Mouse (Mus musculus) erythroblast, embryonic 14.5 days (primary cell): Measurements from ENCODE around the gene Vsig10.

Experiments
- GATA1 ChIP-seq: IDR thresholded peaks from 2 replicates; pipeline ENCODE4 v1.6.1; 2012; ENCODE audit warnings: low read length, inconsistent platforms, mixed read lengths
- TAL1 ChIP-seq: IDR thresholded peaks from 3 replicates; pipeline ENCODE4 v1.6.1; 2012; ENCODE audit warnings: low read length, inconsistent platforms, mixed read lengths

DNA sequence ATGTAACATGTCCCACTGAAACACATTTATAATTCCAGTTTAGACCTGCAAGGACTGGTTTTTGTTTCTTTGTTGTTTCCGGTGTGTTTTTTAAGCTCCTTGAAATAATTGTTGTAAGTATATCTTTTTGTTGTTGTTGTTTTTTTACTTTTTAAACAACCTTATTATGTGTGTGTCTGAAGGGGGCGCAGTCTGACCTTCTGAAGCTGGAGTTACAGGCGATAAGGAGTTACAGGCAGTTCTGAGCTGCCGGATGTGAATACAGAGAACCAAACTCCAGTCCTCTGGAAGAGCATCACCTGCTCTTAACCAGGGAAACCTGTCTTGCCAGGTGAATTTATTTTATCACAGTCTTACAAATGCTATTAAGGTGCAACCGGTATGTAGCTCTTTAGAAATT, 13.1 kb upstream of the Vsig10 start:
- no peak for TF ChIP-seq GATA1
- TF ChIP-seq TAL1, result no peak
